Mouse (Mus musculus) gastrocnemius, postnatal 10 days (tissue): ENCODE results near the gene Rpp30. TPM values are rescaled to one million over a fixed set of nuclear protein-coding genes. Genes with fewer than 3 reads are reported as not detected.
A peak's percentile ranks its signal among the peaks of the same experiment; 100 is the strongest.

Experiments
- DNase-seq: peaks from one replicate; pipeline ENCODE4 v3.0.0; 2021; ENCODE audit warnings: mixed read lengths
- long read RNA-seq, 2 experiments: library from polyadenylated mRNA; stranded (forward); transcript quantifications; one replicate each; pipeline ENCODE4 v2.0.0; 2021
- total RNA-seq, 2 experiments: library from RNA; stranded (reverse); gene quantifications; 2 replicates each; pipeline ENCODE4 v1.2.3; 2021

Gene Rpp30
- 10 to 100 TPM; 13.9 to 14.1 TPM for total RNA-seq
- long read RNA-seq, experiment 1, transcript Rpp30-201 (11 exons, 1,145 nt): major isoform, 23 of 28 reads
- long read RNA-seq, experiment 1, partial matches to known transcripts: 3 of 28 reads
- long read RNA-seq, experiment 1, other reads (novel, unspliced or antisense): 2 of 28 reads
- long read RNA-seq, experiment 2, transcript Rpp30-201 (11 exons, 1,145 nt): major isoform, 16 of 23 reads
- long read RNA-seq, experiment 2, partial matches to known transcripts: 1 of 23 reads
- long read RNA-seq, experiment 2, other reads (novel, unspliced or antisense): 6 of 23 reads

- peak; percentile 81 for DNase-seq
Observed at GRCm38 (mm10) chr19:36083262-36084225, at the start of gene Rpp30. Gene Rpp30 (plus strand): TSS chr19:36083716.

- no peak for DNase-seq
Observed at GRCm38 (mm10) chr19:36046046-36046445, 37.5 kb upstream of the Rpp30 start.

GRCm38 (mm10) chr19:36056502-36057221, 26.9 kb upstream of the Rpp30 start:
- DNase-seq: no peak

GRCm38 (mm10) chr19:36057231-36057811, 26.2 kb upstream of the Rpp30 start, which contains the start of gene Htr7:
Gene Htr7 (minus strand): TSS chr19:36057507.
- DNase-seq: peak; percentile 40

- no peak for DNase-seq
Observed at GRCm38 (mm10) chr19:36062801-36063529, 20.6 kb upstream of the Rpp30 start.

- DNase-seq: no peak
Observed at GRCm38 (mm10) chr19:36082606-36083261, 782 bp upstream of the Rpp30 start.

GRCm38 (mm10) chr19:36090781-36091180, 7.3 kb downstream of the Rpp30 start:
- DNase-seq: no peak

GRCm38 (mm10) chr19:36097194-36097593, 13.7 kb downstream of the Rpp30 start:
- no peak for DNase-seq

GRCm38 (mm10) chr19:36098265-36098664, 14.7 kb downstream of the Rpp30 start:
- no peak for DNase-seq

- DNase-seq: no peak
Observed at GRCm38 (mm10) chr19:36098916-36099315, 15.4 kb downstream of the Rpp30 start.

- DNase-seq: no peak
Observed at GRCm38 (mm10) chr19:36103909-36104308, 20.4 kb downstream of the Rpp30 start.

GRCm38 (mm10) chr19:36109318-36109944, 25.9 kb downstream of the Rpp30 start:
- DNase-seq: no peak

- no peak for DNase-seq
Observed at GRCm38 (mm10) chr19:36110465-36110864, 26.9 kb downstream of the Rpp30 start.

GRCm38 (mm10) chr19:36111054-36111895, 27.8 kb downstream of the Rpp30 start:
- DNase-seq: no peak

- DNase-seq: no peak
Observed at GRCm38 (mm10) chr19:36112007-36112406, 28.5 kb downstream of the Rpp30 start.

- DNase-seq: no peak
Observed at GRCm38 (mm10) chr19:36116185-36116584, 32.7 kb downstream of the Rpp30 start.

GRCm38 (mm10) chr19:36119219-36119618, 35.7 kb downstream of the Rpp30 start:
- DNase-seq: no peak

GRCm38 (mm10) chr19:36119783-36120471, 36.4 kb downstream of the Rpp30 start, which contains the start of gene Ankrd1:
Gene Ankrd1 (minus strand): TSS chr19:36120099.
- DNase-seq: peak; percentile 22

- DNase-seq: no peak
Observed at GRCm38 (mm10) chr19:36124203-36124602, 40.7 kb downstream of the Rpp30 start.
